Mouse (Mus musculus) CH12.LX (cell line): ENCODE results near the gene Ankdd1b. TPM values are rescaled to one million over a fixed set of nuclear protein-coding genes. Genes with fewer than 3 reads are reported as not detected.

Experiments used
- DNase-seq: peaks from one replicate; pipeline ENCODE4 v3.0.0-alpha.2; 2013; ENCODE audit errors: extremely low read depth
- H3K27ac ChIP-seq: 2 replicates; pipeline ENCODE4 v1.5.1; 2012; ENCODE audit warnings: low read depth, mild to moderate bottlenecking, control low read depth, moderate library complexity; ENCODE audit not compliant: insufficient read depth
- H3K27me3 ChIP-seq: replicated peaks from 2 replicates; pipeline ENCODE3; 2012; ENCODE audit warnings: inconsistent platforms
- H3K36me3 ChIP-seq, 2 experiments: replicated peaks in 1 of 2; 2 replicates each; pipeline versions ENCODE3 to v1.6.1; 2012; ENCODE audit warnings: inconsistent platforms in 1 of 2, low read length in 1 of 2, mild to moderate bottlenecking in 1 of 2, mixed read lengths in 1 of 2, moderate library complexity in 1 of 2; ENCODE audit not compliant: control insufficient read depth in 1 of 2, insufficient read depth in 1 of 2
- H3K4me1 ChIP-seq, 2 experiments: 2 replicates each; pipeline ENCODE4 v1.6.1; 2012; ENCODE audit warnings: inconsistent platforms in 1 of 2, moderate library complexity in 1 of 2; ENCODE audit not compliant: insufficient read depth in 2 of 2, control insufficient read depth in 1 of 2
- H3K4me2 ChIP-seq: 2 replicates; pipeline ENCODE4 v1.6.1; 2012; ENCODE audit warnings: low read depth, mild to moderate bottlenecking, control low read depth; ENCODE audit not compliant: poor library complexity, insufficient read depth, severe bottlenecking
- H3K4me3 ChIP-seq, 3 experiments: fragments of 150-350 bp in 1 of 3; sonication (generic) in 1 of 3; replicated peaks in 1 of 3; 2 replicates each; pipeline versions ENCODE3 to v1.5.1; 2011 to 2012; ENCODE audit warnings: low read depth in 2 of 3, low read length in 2 of 3, mild to moderate bottlenecking in 2 of 3, moderate library complexity in 2 of 3, control low read depth in 1 of 3, improper control_type of control experiment in 1 of 3, inconsistent platforms in 1 of 3, mixed read lengths in 1 of 3; ENCODE audit not compliant: poor library complexity in 1 of 3
- H3K79me2 ChIP-seq: replicated peaks from 2 replicates; pipeline ENCODE4 v1.6.1; 2012; ENCODE audit warnings: mild to moderate bottlenecking, moderate library complexity; ENCODE audit not compliant: control insufficient read depth, poor library complexity, insufficient read depth, severe bottlenecking; ENCODE audit errors: extremely low read depth
- H3K9ac ChIP-seq: 2 replicates; pipeline ENCODE4 v1.6.1; 2012; ENCODE audit warnings: low read depth, mild to moderate bottlenecking, control low read depth, moderate library complexity; ENCODE audit not compliant: insufficient read depth
- H3K9me3 ChIP-seq: replicated peaks from 2 replicates; pipeline ENCODE3; 2012; ENCODE audit warnings: low read length, inconsistent platforms, mixed read lengths
- CHD2 ChIP-seq: IDR thresholded peaks from 2 replicates; pipeline ENCODE4 v1.6.1; 2011; ENCODE audit warnings: low read length, improper control_type of control experiment
- EP300 ChIP-seq: IDR thresholded peaks from 2 replicates; pipeline ENCODE4 v1.6.1; 2011; ENCODE audit warnings: low read length, improper control_type of control experiment
- ETS1 ChIP-seq: conservative IDR thresholded peaks from 2 replicates; pipeline ENCODE4 v1.6.1; 2012; ENCODE audit warnings: low read depth, mild to moderate bottlenecking, inconsistent platforms, low read length, improper control_type of control experiment, moderate library complexity
- KAT2A ChIP-seq: IDR thresholded peaks from 2 replicates; pipeline ENCODE4 v1.6.1; 2012; ENCODE audit warnings: low read length, improper control_type of control experiment, inconsistent platforms; ENCODE audit not compliant: insufficient replicate concordance
- MXI1 ChIP-seq: IDR thresholded peaks from 2 replicates; pipeline ENCODE4 v1.6.1; 2011; ENCODE audit warnings: mild to moderate bottlenecking, low read depth, low read length, improper control_type of control experiment
- MYC ChIP-seq: IDR thresholded peaks from 2 replicates; pipeline ENCODE4 v1.6.1; 2011; ENCODE audit warnings: low read depth, mild to moderate bottlenecking, improper control_type of control experiment, low read length
- POLR2AphosphoS2 ChIP-seq: IDR thresholded peaks from 2 replicates; pipeline ENCODE4 v1.6.1; 2011; ENCODE audit warnings: low read depth, low read length, improper control_type of control experiment
- RAD21 ChIP-seq: IDR thresholded peaks from 2 replicates; pipeline ENCODE4 v1.6.1; 2011; ENCODE audit warnings: low read depth, mild to moderate bottlenecking, low read length, improper control_type of control experiment, moderate library complexity
- TBP ChIP-seq: conservative IDR thresholded peaks from 2 replicates; pipeline ENCODE4 v1.6.1; 2011; ENCODE audit warnings: low read depth, low read length, improper control_type of control experiment
- TCF12 ChIP-seq: IDR thresholded peaks from 2 replicates; pipeline ENCODE4 v1.6.1; 2014; ENCODE audit warnings: low read depth, mild to moderate bottlenecking, inconsistent platforms, low read length, improper control_type of control experiment
- UBTF ChIP-seq: IDR thresholded peaks from 2 replicates; pipeline ENCODE4 v1.6.1; 2012; ENCODE audit warnings: low read depth, mild to moderate bottlenecking, inconsistent platforms, low read length, improper control_type of control experiment, moderate library complexity
- USF1 ChIP-seq: IDR thresholded peaks from 2 replicates; pipeline ENCODE4 v1.6.1; 2014; ENCODE audit warnings: low read depth, mild to moderate bottlenecking, inconsistent platforms, low read length, improper control_type of control experiment
- ZKSCAN1 ChIP-seq: IDR thresholded peaks from 2 replicates; pipeline ENCODE4 v1.6.1; 2012; ENCODE audit warnings: low read depth, inconsistent platforms, low read length, improper control_type of control experiment, borderline replicate concordance
- dilution Hi-C: fragments of 300-500 bp; cut with MboI; formaldehyde crosslinking; loops from 2 replicates; pipeline ENCODE4 v1.14.3; 2020; ENCODE audit warnings: low sequenced_read_pairs; ENCODE audit not compliant: extremely low pct_unique_long_range_greater_than_20kb, extremely low pct_ligation_motif_present
- in situ Hi-C: fragments of 300-500 bp; cut with MboI; formaldehyde crosslinking; loops from 3 replicates; pipeline ENCODE4 v1.14.3; 2019; ENCODE audit warnings: low sequenced_read_pairs, low pct_ligation_motif_present, low pct_unique_long_range_greater_than_20kb, mixed read lengths
- polyA plus RNA-seq: library from polyadenylated mRNA; unstranded; fragments of >175 nt; gene quantifications from 2 replicates; pipeline ENCODE4 v1.2.1, GENCODE M21; 2012; ENCODE audit warnings: low read depth; ENCODE audit not compliant: insufficient read length
- total RNA-seq, 2 experiments: library from RNA; depleted of rRNA; stranded (reverse); fragments of 300-350 nt in 1 of 2; fragments of >200 nt in 1 of 2; gene quantifications; 2 replicates each; pipeline ENCODE4 v1.2.3; 2012 to 2014

Gene Ankdd1b
- total and polyA plus RNA-seq, 3 experiments = 0.08 TPM; not detected in 2

DNA sequence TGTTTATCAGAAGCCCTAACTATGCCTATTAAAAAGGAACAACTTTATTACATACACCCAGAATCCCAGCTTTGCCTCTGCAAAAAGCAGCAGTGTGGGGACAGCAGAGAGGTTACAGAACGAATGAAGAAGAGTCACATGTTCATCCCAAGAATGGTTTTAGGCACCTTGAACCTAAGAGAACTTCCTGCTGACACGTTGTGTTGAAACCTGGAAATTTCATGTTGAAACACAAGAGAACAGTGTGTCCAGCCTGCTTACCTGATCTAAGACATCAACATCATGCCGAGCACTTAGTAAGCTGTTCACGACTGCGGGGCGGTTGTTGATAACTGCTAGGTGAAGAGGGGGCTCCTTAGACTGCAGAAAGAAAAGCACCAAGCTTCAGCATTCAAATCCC, 38.0 kb downstream of the Ankdd1b start:
- no peaks in the 10 kb centered on the region for H3K36me3 ChIP-seq
- no peak overlapping the region for H3K4me2 ChIP-seq
- no peak overlapping the region for H3K4me3 ChIP-seq
- no peak for DNase-seq
- dilution Hi-C loops = no loop called here
- no peaks in the 10 kb centered on the region for H3K79me2 ChIP-seq
- no peaks in the 10 kb centered on the region for H3K9me3 ChIP-seq
- in situ Hi-C loops = loop anchor here (5.0 kb wide), 1 partner anchor 159 kb away; no protein-coding TSS in a partner anchor
- no peaks in the 10 kb centered on the region for H3K27me3 ChIP-seq
- H3K9ac ChIP-seq = no peak overlapping the region
- no peak overlapping the region for H3K27ac ChIP-seq
- TF ChIP-seq CHD2 (no peak), USF1 (no peak), MXI1 (no peak), RAD21 (no peak), MYC (no peak), KAT2A (no peak), ETS1 (no peak), TCF12 (no peak), UBTF (no peak), ZKSCAN1 (no peak), POLR2AphosphoS2 (no peak), TBP (no peak), EP300 (no peak)
- H3K4me1 ChIP-seq = peaks cover 0 to 16% of the 10 kb centered on the region in 2 experiments; a peak in 3 of 4 replicates

GRCm38 (mm10) chr13:96432376-96432811, 38.6 kb downstream of the Ankdd1b start:
- no peak for TF ChIP-seq TCF12
- TF ChIP-seq, all 38 proteins: peak for 0
- in situ Hi-C loops = loop anchor here (5.0 kb wide), 1 partner anchor 160 kb away; no protein-coding TSS in a partner anchor
- H3K4me2 ChIP-seq = no peak overlapping the region

More at GRCm38 (mm10) chr13:96432376-96432811, 38.6 kb downstream of the Ankdd1b start:
- no peak overlapping the region for H3K9ac ChIP-seq
- H3K27ac ChIP-seq = no peak overlapping the region
- no peaks in the 10 kb centered on the region for H3K9me3 ChIP-seq
- H3K36me3 ChIP-seq = no peaks in the 10 kb centered on the region
- no peaks in the 10 kb centered on the region for H3K27me3 ChIP-seq
- H3K4me1 ChIP-seq = peaks cover 4 to 16% of the 10 kb centered on the region in 2 experiments
- DNase-seq = no peak
- dilution Hi-C loops = no loop called here
- no peaks in the 10 kb centered on the region for H3K79me2 ChIP-seq
- H3K4me3 ChIP-seq = no peak overlapping the region
